Mouse (Mus musculus) adrenal gland, postnatal 25 days (tissue): ENCODE measurements around the gene Tpr. TPM values are rescaled to one million over a fixed set of nuclear protein-coding genes. Genes with fewer than 3 reads are reported as not detected.

Experiments used
- DNase-seq: peaks from one replicate; pipeline ENCODE4 v3.0.0; 2021; ENCODE audit warnings: mixed read lengths
- total RNA-seq: library from RNA; stranded (reverse); gene quantifications from 2 replicates; pipeline ENCODE4 v1.2.3, GENCODE M21; 2021

Gene Tpr
- total RNA-seq, 1 experiment from 2014 or later: 130 TPM

DNA sequence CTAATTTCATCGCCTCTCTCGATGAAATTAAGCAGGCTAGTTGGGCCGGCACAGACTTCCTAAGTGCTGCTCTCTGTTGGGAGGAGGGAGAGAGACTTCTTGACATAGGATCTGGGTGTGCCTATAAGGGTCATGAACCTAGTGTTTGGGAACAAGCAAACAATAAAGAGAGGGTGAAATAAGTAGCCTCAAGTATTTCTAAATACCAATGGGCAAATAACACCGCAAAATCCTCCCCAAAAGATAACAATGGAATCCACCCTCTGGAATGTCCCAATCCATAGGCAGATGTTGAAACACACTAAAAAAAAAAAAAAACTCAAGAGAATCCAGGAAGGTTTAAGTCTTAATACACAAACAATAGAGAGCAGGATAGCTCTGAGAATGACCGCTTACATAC lies 70.4 kb downstream of the Tpr start:
- no peak for DNase-seq

DNA sequence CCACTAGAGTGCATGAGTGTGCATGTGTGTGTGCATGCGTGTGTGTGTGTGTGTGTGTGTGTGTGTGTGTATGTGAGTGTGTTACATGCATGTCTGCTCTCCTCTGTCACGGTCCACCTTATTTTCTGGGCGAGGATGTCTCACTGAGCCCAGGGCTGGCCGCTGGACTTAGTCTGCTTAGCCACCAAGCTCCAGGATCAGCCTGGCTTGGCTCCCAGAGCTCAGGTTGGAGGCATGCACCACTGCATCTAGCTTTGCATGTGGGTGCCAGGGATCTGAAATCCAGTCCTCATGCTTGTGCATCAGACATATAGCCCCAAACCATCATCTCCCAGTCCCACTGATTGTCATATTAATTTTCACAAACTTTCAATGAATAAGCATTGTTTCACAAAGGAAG lies 71.1 kb downstream of the Tpr start:
- DNase-seq: no peak

DNA sequence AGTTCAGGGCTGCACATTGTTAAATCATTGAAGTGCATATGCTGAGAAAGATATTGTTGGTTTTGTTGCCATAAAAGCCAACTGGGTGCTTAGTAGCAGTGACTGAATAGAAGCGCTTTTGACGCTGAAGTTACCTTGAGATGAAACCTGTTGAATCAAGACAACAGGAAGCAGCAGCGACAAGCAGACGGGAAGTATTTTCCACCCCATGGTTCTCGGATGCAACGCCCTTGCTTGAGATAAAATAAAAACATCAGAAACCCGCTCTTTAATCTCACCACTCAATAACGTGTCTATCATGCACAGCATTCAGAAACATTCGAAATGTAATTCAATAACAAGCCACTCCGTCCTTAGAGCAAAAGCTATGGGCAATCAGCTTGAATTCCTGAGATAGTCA lies 72.7 kb downstream of the Tpr start:
- no peak for DNase-seq

DNA sequence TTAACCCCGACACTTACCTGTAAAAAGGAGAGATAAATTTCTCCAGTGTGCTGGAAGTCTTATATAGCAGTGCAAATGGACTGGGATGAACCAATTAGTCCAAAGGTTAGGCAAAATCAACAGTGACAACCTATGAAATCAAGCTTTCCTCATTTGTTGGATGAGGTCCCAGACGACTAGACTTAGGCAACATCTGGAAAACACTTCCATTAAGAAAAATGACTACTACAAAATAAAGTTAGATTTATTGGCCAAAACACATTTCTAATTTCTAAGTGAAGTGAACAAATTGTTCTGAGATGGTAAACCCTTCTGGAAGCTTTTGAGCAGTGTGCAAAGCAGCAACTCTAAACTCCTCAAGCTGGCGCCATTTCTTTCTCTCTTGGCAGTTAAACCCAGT lies 73.5 kb downstream of the Tpr start, which contains the start of gene Prg4:
TSS of gene Prg4 (minus strand) at position 34 of the 400 bp plus-strand sequence.
- no peak for DNase-seq

DNA sequence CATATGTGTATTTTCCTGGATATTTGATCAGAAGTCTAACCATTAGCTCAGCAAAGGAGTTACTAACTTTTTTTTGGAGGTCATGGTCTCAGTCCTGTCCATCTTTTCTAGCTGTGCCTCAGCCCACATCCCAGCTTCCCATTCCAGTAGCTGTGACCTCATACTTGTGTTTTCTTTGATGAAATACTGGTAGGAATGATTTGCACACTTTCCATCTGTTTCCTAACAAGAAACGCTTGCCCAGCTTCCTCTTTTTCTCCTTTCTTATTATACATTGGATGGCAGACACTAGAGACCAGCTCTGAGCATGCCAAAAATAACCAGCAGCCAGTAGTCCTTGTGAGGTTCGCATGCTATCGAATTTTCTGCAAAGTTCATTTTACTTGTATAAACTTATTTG lies 77.4 kb downstream of the Tpr start:
- no peak for DNase-seq

DNA sequence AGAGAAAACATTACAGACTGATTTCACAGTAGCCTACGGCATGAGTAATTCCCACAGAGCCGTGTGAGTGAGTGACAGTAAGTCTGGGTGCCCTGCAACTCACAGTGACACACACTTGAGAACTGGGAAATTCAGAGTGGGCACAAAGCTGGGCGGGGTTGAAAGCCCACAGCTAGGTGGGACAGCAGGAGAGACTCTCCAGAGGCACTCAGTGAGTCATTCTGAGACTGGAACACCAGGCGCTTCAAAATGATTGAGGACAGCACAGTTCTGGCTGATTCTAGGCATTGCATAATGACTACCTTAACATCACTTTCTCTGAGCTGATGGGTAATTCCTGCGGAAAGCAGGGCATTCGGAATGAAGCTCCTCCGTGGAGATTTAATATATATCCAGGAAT lies 79.9 kb downstream of the Tpr start:
- peak; percentile 7 for DNase-seq

DNA sequence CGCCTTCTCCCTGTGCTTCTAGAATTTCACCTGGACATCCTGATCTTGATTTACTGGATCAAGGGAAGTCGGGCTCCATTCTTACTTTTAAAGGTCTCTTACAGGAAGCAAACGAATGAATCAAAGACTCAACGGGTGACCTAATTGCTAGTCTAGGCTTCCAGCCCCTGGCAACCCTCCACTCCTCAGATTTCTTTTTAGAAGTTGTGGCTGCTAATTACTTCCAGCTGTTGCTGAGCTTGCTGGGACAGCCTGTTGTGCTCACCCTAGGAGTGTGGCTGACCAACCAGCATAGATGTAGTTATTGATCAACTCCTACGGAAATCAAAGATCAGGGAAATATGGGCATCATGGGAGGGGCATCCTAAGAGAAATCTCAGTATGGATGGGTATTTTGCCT lies 88.0 kb downstream of the Tpr start:
- no peak for DNase-seq

DNA sequence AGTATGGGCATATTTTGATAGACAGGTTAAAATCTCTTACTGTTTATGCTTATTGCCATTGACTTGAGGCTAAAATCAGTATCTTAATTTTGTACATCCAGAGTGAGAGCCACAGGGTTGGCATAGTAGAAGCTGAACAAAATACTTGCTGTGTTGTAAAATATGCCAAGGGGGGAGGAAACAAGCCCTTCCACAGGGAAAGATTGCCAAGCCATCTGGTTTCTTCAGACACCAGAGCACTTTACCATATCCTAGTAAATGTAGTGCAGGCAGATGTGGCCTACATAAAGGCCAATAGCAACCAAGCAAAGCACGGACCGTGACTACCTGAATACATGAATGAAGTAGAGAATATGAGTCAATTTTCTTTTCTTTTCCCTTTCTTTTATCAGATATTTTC lies 96.5 kb downstream of the Tpr start:
- DNase-seq: no peak

DNA sequence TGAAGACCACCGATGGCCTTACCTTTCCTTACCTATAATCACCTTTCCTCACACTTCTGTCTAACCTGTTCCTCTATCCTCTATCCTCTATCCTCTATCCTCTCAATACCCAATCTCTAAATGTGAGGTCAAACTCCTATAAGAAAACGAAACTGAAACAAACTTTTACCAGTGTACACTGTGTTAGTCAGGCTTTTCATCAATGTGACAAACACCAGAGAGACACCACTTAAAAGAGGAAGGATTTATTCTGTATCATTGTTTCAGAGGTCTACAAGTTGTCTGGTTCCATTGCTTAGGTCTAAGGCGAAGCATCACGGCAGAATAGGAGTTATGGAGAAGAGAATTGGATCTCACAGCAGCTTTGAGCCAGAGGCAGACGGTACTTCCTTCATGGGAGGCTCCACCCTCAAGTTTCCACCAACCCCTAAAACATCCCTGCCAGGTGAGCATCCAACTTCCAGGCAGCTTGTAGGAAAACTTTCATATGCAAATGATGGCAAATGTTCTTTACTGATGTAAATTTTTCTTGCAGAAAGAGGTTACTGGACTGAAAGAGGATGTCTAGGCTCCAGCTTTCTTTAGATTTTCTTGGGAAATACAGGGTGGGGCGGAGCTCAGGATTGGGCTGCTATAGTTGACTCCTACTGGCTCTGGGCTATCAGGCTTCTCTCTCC lies 104.1 kb downstream of the Tpr start:
- DNase-seq: no peak

DNA sequence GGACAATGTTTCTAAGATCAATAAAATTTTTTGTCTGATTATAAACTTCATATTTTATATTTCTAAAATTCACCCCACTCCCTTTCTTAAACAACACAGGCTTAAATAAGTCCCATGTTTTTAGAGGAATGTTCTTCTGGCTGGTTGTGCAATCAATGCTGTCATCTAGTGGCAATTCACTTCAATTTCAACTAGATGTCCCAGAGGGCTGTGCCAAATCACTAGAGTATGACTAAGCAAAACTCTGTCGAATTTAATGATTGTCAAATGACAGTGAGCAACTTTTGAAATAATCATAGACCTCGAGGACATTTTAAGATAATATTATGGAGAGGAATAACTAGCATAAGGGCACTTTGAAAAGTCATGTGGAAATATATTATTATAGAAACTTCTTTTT lies 105.1 kb downstream of the Tpr start:
- DNase-seq: no peak

DNA sequence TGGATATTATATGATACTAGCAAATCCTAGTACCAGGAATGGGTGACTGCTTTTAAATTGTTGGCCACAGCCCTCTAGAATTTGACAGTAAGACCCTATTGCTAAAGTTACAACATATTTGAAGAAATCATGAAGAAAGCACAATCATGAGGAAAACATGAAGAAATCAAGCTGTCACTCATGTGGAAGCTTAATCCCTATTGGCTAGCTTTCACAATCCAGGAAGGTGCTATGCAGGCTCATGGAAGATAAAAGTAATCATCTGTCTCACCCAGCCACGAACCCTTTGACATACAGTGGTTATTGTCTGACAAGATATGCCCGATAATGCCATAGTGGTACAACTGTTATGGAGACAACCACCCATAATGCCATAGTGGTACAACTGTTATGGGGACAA lies 105.5 kb downstream of the Tpr start:
- no peak for DNase-seq

Other genes starting within 250 kb of the Tpr start
- not detected in 2 replicates for gene Pdc, start 73.4 kb upstream of the Tpr start, total RNA-seq
- gene Odr4, start 242 bp downstream of the Tpr start, total RNA-seq: 60.7 and 61.1 TPM in 2 replicates
- 2.6 and 3.9 TPM in 2 replicates for gene Prg4, start 73.3 kb downstream of the Tpr start, total RNA-seq